Mouse (Mus musculus) CH12.LX (cell line): ENCODE measurements at regions not wholly inside any gene's neighbourhood (a gene's known extent, or its start where the extent isn't known, plus 50 kb on each side); places are given as distances from the start of the nearest gene placed in this dataset.
"Not testable (repeated sequence)": the region's sequence is repeated elsewhere in the genome, so short reads cannot be mapped to it uniquely, and the experiment has no call there.

Source experiments
- DNase-seq: peaks from one replicate; pipeline ENCODE4 v3.0.0-alpha.2; 2013; ENCODE audit errors: extremely low read depth
- H3K27ac ChIP-seq: 2 replicates; pipeline ENCODE4 v1.5.1; 2012; ENCODE audit warnings: low read depth, mild to moderate bottlenecking, control low read depth, moderate library complexity; ENCODE audit not compliant: insufficient read depth
- H3K27me3 ChIP-seq: replicated peaks from 2 replicates; pipeline ENCODE3; 2012; ENCODE audit warnings: inconsistent platforms
- H3K36me3 ChIP-seq, 2 experiments: replicated peaks in 1 of 2; 2 replicates each; pipeline versions ENCODE3 to v1.6.1; 2012; ENCODE audit warnings: inconsistent platforms in 1 of 2, low read length in 1 of 2, mild to moderate bottlenecking in 1 of 2, mixed read lengths in 1 of 2, moderate library complexity in 1 of 2; ENCODE audit not compliant: control insufficient read depth in 1 of 2, insufficient read depth in 1 of 2
- H3K4me1 ChIP-seq, 2 experiments: 2 replicates each; pipeline ENCODE4 v1.6.1; 2012; ENCODE audit warnings: inconsistent platforms in 1 of 2, moderate library complexity in 1 of 2; ENCODE audit not compliant: insufficient read depth in 2 of 2, control insufficient read depth in 1 of 2
- H3K4me2 ChIP-seq: 2 replicates; pipeline ENCODE4 v1.6.1; 2012; ENCODE audit warnings: low read depth, mild to moderate bottlenecking, control low read depth; ENCODE audit not compliant: poor library complexity, insufficient read depth, severe bottlenecking
- H3K4me3 ChIP-seq, 3 experiments: fragments of 150-350 bp in 1 of 3; sonication (generic) in 1 of 3; replicated peaks in 1 of 3; 2 replicates each; pipeline versions ENCODE3 to v1.5.1; 2011 to 2012; ENCODE audit warnings: low read depth in 2 of 3, low read length in 2 of 3, mild to moderate bottlenecking in 2 of 3, moderate library complexity in 2 of 3, control low read depth in 1 of 3, improper control_type of control experiment in 1 of 3, inconsistent platforms in 1 of 3, mixed read lengths in 1 of 3; ENCODE audit not compliant: poor library complexity in 1 of 3
- H3K79me2 ChIP-seq: replicated peaks from 2 replicates; pipeline ENCODE4 v1.6.1; 2012; ENCODE audit warnings: mild to moderate bottlenecking, moderate library complexity; ENCODE audit not compliant: control insufficient read depth, poor library complexity, insufficient read depth, severe bottlenecking; ENCODE audit errors: extremely low read depth
- H3K9ac ChIP-seq: 2 replicates; pipeline ENCODE4 v1.6.1; 2012; ENCODE audit warnings: low read depth, mild to moderate bottlenecking, control low read depth, moderate library complexity; ENCODE audit not compliant: insufficient read depth
- H3K9me3 ChIP-seq: replicated peaks from 2 replicates; pipeline ENCODE3; 2012; ENCODE audit warnings: low read length, inconsistent platforms, mixed read lengths
- CHD1 ChIP-seq: IDR thresholded peaks from 2 replicates; pipeline ENCODE4 v1.6.1; 2012; ENCODE audit warnings: low read depth, low read length, improper control_type of control experiment, inconsistent platforms
- CTCF ChIP-seq, 2 experiments: IDR thresholded peaks in 1 of 2; conservative IDR thresholded peaks in 1 of 2; 2 replicates each; pipeline ENCODE4 v1.5.1; 2011 to 2012; ENCODE audit warnings: low read depth in 2 of 2, low read length in 2 of 2, improper control_type of control experiment in 1 of 2, inconsistent platforms in 1 of 2, mild to moderate bottlenecking in 1 of 2, moderate library complexity in 1 of 2
- ETS1 ChIP-seq: conservative IDR thresholded peaks from 2 replicates; pipeline ENCODE4 v1.6.1; 2012; ENCODE audit warnings: low read depth, mild to moderate bottlenecking, inconsistent platforms, low read length, improper control_type of control experiment, moderate library complexity
- JUN ChIP-seq: IDR thresholded peaks from 2 replicates; pipeline ENCODE4 v1.6.1; 2011; ENCODE audit warnings: low read depth, mild to moderate bottlenecking, low read length, improper control_type of control experiment, moderate library complexity; ENCODE audit not compliant: insufficient read depth
- JUND ChIP-seq: conservative IDR thresholded peaks from 2 replicates; pipeline ENCODE4 v1.6.1; 2011; ENCODE audit warnings: low read depth, low read length, improper control_type of control experiment
- KAT2A ChIP-seq: IDR thresholded peaks from 2 replicates; pipeline ENCODE4 v1.6.1; 2012; ENCODE audit warnings: low read length, improper control_type of control experiment, inconsistent platforms; ENCODE audit not compliant: insufficient replicate concordance
- MEF2A ChIP-seq: IDR thresholded peaks from 2 replicates; pipeline ENCODE4 v1.6.1; 2014; ENCODE audit warnings: low read depth, mild to moderate bottlenecking, inconsistent platforms, low read length, improper control_type of control experiment, borderline replicate concordance
- MXI1 ChIP-seq: IDR thresholded peaks from 2 replicates; pipeline ENCODE4 v1.6.1; 2011; ENCODE audit warnings: mild to moderate bottlenecking, low read depth, low read length, improper control_type of control experiment
- MYC ChIP-seq: IDR thresholded peaks from 2 replicates; pipeline ENCODE4 v1.6.1; 2011; ENCODE audit warnings: low read depth, mild to moderate bottlenecking, improper control_type of control experiment, low read length
- NRF1 ChIP-seq: IDR thresholded peaks from 2 replicates; pipeline ENCODE4 v1.6.1; 2014; ENCODE audit warnings: low read depth, mild to moderate bottlenecking, inconsistent platforms, low read length, improper control_type of control experiment, moderate library complexity
- POLR2AphosphoS2 ChIP-seq: IDR thresholded peaks from 2 replicates; pipeline ENCODE4 v1.6.1; 2011; ENCODE audit warnings: low read depth, low read length, improper control_type of control experiment
- RCOR1 ChIP-seq: conservative IDR thresholded peaks from 2 replicates; pipeline ENCODE4 v1.6.1; 2012; ENCODE audit warnings: low read depth, mild to moderate bottlenecking, inconsistent platforms, low read length, improper control_type of control experiment
- SIN3A ChIP-seq: IDR thresholded peaks from 2 replicates; pipeline ENCODE4 v1.6.1; 2012; ENCODE audit warnings: low read length, improper control_type of control experiment, inconsistent platforms
- SMC3 ChIP-seq: IDR thresholded peaks from 2 replicates; pipeline ENCODE4 v1.6.1; 2011; ENCODE audit warnings: low read depth, low read length, improper control_type of control experiment
- TCF12 ChIP-seq: IDR thresholded peaks from 2 replicates; pipeline ENCODE4 v1.6.1; 2014; ENCODE audit warnings: low read depth, mild to moderate bottlenecking, inconsistent platforms, low read length, improper control_type of control experiment
- UBTF ChIP-seq: IDR thresholded peaks from 2 replicates; pipeline ENCODE4 v1.6.1; 2012; ENCODE audit warnings: low read depth, mild to moderate bottlenecking, inconsistent platforms, low read length, improper control_type of control experiment, moderate library complexity
- USF1 ChIP-seq: IDR thresholded peaks from 2 replicates; pipeline ENCODE4 v1.6.1; 2014; ENCODE audit warnings: low read depth, mild to moderate bottlenecking, inconsistent platforms, low read length, improper control_type of control experiment
- USF2 ChIP-seq: conservative IDR thresholded peaks from 2 replicates; pipeline ENCODE4 v1.6.1; 2011; ENCODE audit warnings: low read depth, low read length, improper control_type of control experiment
- ZKSCAN1 ChIP-seq: IDR thresholded peaks from 2 replicates; pipeline ENCODE4 v1.6.1; 2012; ENCODE audit warnings: low read depth, inconsistent platforms, low read length, improper control_type of control experiment, borderline replicate concordance
- ZMIZ1 ChIP-seq: IDR thresholded peaks from 2 replicates; pipeline ENCODE4 v1.6.1; 2012; ENCODE audit warnings: low read depth, mild to moderate bottlenecking, inconsistent platforms, low read length, improper control_type of control experiment
- dilution Hi-C: fragments of 300-500 bp; cut with MboI; formaldehyde crosslinking; loops from 2 replicates; pipeline ENCODE4 v1.14.3; 2020; ENCODE audit warnings: low sequenced_read_pairs; ENCODE audit not compliant: extremely low pct_unique_long_range_greater_than_20kb, extremely low pct_ligation_motif_present
- in situ Hi-C: fragments of 300-500 bp; cut with MboI; formaldehyde crosslinking; loops from 3 replicates; pipeline ENCODE4 v1.14.3; 2019; ENCODE audit warnings: low sequenced_read_pairs, low pct_ligation_motif_present, low pct_unique_long_range_greater_than_20kb, mixed read lengths

GRCm38 (mm10) chrX:129034236-129034635, 715.3 kb upstream of the Diaph2 start:
- Histone ChIP-seq H3K27ac (no peak overlapping the region), H3K9me3 (peaks cover 9% of the 10 kb centered on the region), H3K4me2 (no peak overlapping the region), H3K36me3 (no peaks in the 10 kb centered on the region), H3K9ac (no peak overlapping the region), H3K79me2 (no peaks in the 10 kb centered on the region), H3K4me3 (no peak overlapping the region), H3K27me3 (no peaks in the 10 kb centered on the region), H3K4me1 (no peaks in the 10 kb centered on the region)
- in situ Hi-C loops (no loop called here), dilution Hi-C loops (no loop called here)
- TF ChIP-seq USF1: no peak
- DNase-seq: no peak

- H3K79me2 ChIP-seq, H3K4me2 ChIP-seq, H3K36me3 ChIP-seq, H3K4me3 ChIP-seq, H3K9me3 ChIP-seq, H3K9ac ChIP-seq, dilution Hi-C loops, H3K4me1 ChIP-seq, in situ Hi-C loops, H3K27me3 ChIP-seq, H3K27ac ChIP-seq: not testable (repeated sequence)
- DNase-seq: peak; percentile 0
Observed at GRCm38 (mm10) chrX:129056408-129056807, 693.1 kb upstream of the Diaph2 start.

- DNase-seq, H3K36me3 ChIP-seq, H3K9me3 ChIP-seq, H3K79me2 ChIP-seq, H3K4me1 ChIP-seq, H3K27ac ChIP-seq, H3K4me3 ChIP-seq, H3K4me2 ChIP-seq, H3K9ac ChIP-seq, in situ Hi-C loops, dilution Hi-C loops, H3K27me3 ChIP-seq: not testable (repeated sequence)
Observed at GRCm38 (mm10) chrX:129095809-129096208, 653.7 kb upstream of the Diaph2 start.

GRCm38 (mm10) chrX:129098348-129098747, 651.2 kb upstream of the Diaph2 start:
- TF ChIP-seq CTCF (conservative IDR thresholded peaks at IDR 0.05 in 1 of 2, IDR thresholded peaks at IDR 0.05 in 1 of 2; ENCODE audit: low read depth in 2 of 2, low read length in 2 of 2) (no peak), UBTF (no peak), MEF2A (no peak), JUN (no peak), MXI1 (no peak), KAT2A (no peak), ZMIZ1 (no peak), POLR2AphosphoS2 (no peak), SIN3A (no peak), JUND (no peak), RCOR1 (no peak), NRF1 (no peak), SMC3 (no peak), ETS1 (no peak), USF2 (no peak), ZKSCAN1 (no peak), CHD1 (no peak), TCF12 (no peak), USF1 (no peak), MYC (no peak)
- Histone ChIP-seq H3K36me3 (no peaks in the 10 kb centered on the region), H3K9me3 (no peaks in the 10 kb centered on the region), H3K27ac (no peak overlapping the region), H3K4me2 (no peak overlapping the region), H3K4me1 (no peaks in the 10 kb centered on the region), H3K4me3 (no peak overlapping the region), H3K27me3 (no peaks in the 10 kb centered on the region), H3K9ac (no peak overlapping the region), H3K79me2 (no peaks in the 10 kb centered on the region)
- in situ Hi-C loops: no loop called here
- dilution Hi-C loops: no loop called here
- no peak for DNase-seq
